Mouse (Mus musculus) hindbrain, embryonic 15.5 days (tissue): ENCODE results near the gene Cul7. TPM values are rescaled to one million over a fixed set of nuclear protein-coding genes. Genes with fewer than 3 reads are reported as not detected.

Experiments used
- ATAC-seq: fragments of 200-750 bp; cut with Nextera tagmentation; 2 replicates; pipeline ENCODE4 v1.8.0; 2017; ENCODE audit warnings: low read depth, moderate number of reproducible peaks, moderate TSS enrichment; ENCODE audit not compliant: low FRiP score
- H3K27ac ChIP-seq: fragments of 300-500 bp; sonication (generic); replicated peaks from 2 replicates; pipeline ENCODE4 v1.5.1; 2015; ENCODE audit warnings: mild to moderate bottlenecking, inconsistent platforms
- H3K27me3 ChIP-seq: fragments of 300-500 bp; sonication (generic); 2 replicates; pipeline ENCODE4 v1.6.1; 2015; ENCODE audit warnings: control low read depth, inconsistent platforms
- H3K36me3 ChIP-seq: fragments of 300-500 bp; sonication (generic); 2 replicates; pipeline ENCODE4 v1.6.1; 2015; ENCODE audit warnings: control low read depth, inconsistent platforms
- H3K4me1 ChIP-seq: fragments of 300-500 bp; sonication (generic); replicated peaks from 2 replicates; pipeline ENCODE4 v1.6.1; 2015; ENCODE audit warnings: control low read depth, inconsistent platforms
- H3K4me2 ChIP-seq: fragments of 300-500 bp; sonication (generic); 2 replicates; pipeline ENCODE4 v1.6.1; 2015; ENCODE audit warnings: moderate library complexity, mild to moderate bottlenecking, inconsistent platforms
- H3K4me3 ChIP-seq: fragments of 300-500 bp; sonication (generic); 2 replicates; pipeline ENCODE4 v1.5.1; 2015; ENCODE audit warnings: mild to moderate bottlenecking, inconsistent platforms
- H3K9ac ChIP-seq: fragments of 300-500 bp; sonication (generic); 2 replicates; pipeline ENCODE4 v1.6.1; 2015; ENCODE audit warnings: inconsistent platforms
- H3K9me3 ChIP-seq: fragments of 300-500 bp; sonication (generic); 2 replicates; pipeline ENCODE4 v1.6.1; 2016; ENCODE audit warnings: control low read depth, inconsistent platforms
- WGBS: fragments of 180-500 bp; shearing (Covaris S2); methylation state at CpG from one replicate; pipeline ENCODE4 v1.1.7; 2015; 5-methylcytosine and 5-hydroxymethylcytosine counted together
- polyA plus RNA-seq: library from polyadenylated mRNA; unstranded; fragments of >200 nt; fragmentation: Nextera tagmentation; extraction: Ambion mirVana; gene quantifications from 2 replicates; pipeline ENCODE4 v1.2.1, GENCODE M21; 2015

Cul7 gene
- polyA plus RNA-seq, 1 experiment from 2014 or later = 43.8 TPM

DNA sequence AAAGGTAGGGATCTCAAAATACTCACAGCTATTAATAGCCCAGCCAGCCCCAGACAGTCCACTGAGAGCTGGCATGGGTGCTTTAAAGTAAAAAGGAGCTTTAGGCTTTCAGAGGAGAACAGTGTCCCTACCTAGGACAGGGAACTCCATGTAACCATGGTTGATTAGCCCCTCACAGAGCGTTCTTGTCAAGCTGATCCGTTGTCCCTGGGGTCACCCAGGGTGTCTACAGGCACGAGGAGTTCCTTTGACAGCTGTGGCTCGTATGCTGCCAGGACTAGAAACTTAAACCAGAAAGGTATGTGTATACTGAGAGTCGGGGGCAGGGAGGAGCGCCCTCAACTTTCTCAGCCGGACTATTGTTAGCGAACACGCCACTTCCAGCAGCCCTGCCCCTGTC is 28.8 kb downstream of the Cul7 start:
- no peak for ATAC-seq
- Histone ChIP-seq H3K4me1 (peaks cover 40% of the 10 kb centered on the region), H3K36me3 (peaks cover 39% of the 10 kb centered on the region), H3K27ac (no peak overlapping the region), H3K9me3 (no peaks in the 10 kb centered on the region), H3K27me3 (no peaks in the 10 kb centered on the region), H3K4me3 (peak overlapping the region; percentile 83), H3K4me2 (peak overlapping the region; percentile 81), H3K9ac (0 out of 2 replicates have a peak overlapping the region, but pooled peaks have one; percentile 79)
- WGBS = 70% methylated on average over 9 of the region's 9 CpGs

DNA sequence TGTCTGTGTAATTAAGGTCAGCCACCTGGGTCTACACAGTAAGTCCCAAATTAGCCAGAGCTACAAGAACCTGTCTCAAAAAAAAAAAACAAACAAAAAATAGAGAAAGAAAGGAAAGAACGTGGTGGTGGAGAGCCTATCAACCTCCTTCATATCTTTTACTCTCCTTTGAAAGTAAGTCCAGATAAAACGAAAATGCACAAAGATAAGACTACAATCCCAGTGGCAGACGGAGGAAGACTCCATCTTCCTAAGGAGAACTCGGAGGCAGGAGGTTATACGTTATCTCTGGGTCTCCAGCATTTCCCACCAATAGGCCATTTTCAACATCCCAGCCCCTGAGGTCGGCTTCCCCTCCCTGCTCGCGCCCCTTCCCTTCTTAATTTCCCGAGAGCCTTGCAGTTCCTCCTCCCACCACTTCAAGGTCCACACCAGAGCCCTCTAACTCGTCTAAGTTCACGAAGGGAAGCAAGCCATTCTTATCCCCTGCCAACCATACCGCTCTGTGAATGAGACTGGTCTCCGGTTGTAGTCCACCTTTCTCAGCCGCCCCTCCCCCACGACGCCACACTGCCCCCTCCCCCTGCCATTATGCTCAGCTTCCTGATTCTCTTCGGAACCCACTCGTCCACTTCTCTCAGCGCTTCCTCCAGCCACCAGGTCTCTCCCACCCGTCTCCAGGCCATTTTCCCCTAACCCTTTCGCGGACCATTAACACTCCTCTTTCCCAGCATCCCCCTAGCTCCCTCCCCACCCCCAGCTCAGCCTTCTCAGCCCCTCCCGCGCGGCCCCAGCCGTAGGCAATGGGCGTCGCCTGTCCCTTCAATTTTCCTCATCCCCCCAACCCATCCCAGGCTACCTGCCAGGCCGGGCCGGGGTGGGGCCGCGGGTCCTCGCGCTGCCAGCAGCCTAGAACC is 30.0 kb downstream of the Cul7 start:
- Histone ChIP-seq H3K27ac (peak overlapping the region; percentile 93), H3K4me2 (peak overlapping the region; percentile 81), H3K4me1 (peaks cover 31% of the 10 kb centered on the region), H3K27me3 (no peaks in the 10 kb centered on the region), H3K36me3 (peaks cover 46% of the 10 kb centered on the region), H3K9ac (peak overlapping the region; percentile 79), H3K4me3 (peak overlapping the region; percentile 83), H3K9me3 (no peaks in the 10 kb centered on the region)
- 1% methylated on average over 33 of the region's 34 CpGs for WGBS
- ATAC-seq = peak; percentile 6

DNA sequence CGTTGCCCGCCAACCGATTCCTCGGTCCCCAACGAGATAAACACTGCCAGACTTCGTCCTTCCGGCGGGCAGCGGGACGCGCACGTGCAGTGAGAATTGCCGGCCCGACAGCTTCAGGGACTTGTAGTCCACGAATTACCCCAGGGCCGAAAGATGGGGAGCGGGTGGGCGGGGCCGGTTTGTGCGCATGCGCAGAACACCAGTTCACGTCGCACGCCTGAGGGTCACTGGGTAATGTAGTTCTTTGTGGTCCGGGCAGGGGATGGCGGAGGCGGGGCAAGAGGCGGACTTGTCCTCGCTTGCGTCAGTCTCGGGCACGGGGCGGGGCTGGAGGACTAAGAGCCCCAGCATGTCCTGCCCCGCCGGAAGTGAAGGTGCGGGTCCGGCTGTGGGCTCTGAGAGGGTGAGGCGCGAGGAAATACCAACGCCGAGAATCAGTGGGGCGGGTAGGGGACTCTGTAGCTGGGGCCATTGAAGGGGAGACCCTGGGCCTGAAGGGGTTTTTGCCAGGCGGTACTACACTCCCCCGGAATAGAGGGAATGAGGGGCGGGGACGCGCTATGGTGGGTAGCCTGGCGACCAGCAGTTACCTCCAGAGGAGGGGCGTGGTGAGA is 30.7 kb downstream of the Cul7 start, which contains the start of gene Klhdc3:
Klhdc3 (minus strand) TSS at position 155 of the 614 bp plus-strand sequence.
- Histone ChIP-seq H3K9me3 (no peaks in the 10 kb centered on the region), H3K4me1 (peaks cover 31% of the 10 kb centered on the region), H3K27ac (peak within 1 kb of the TSS; percentile 93), H3K27me3 (no peaks in the 10 kb centered on the region), H3K36me3 (peaks cover 46% of the 10 kb centered on the region), H3K9ac (peak within 1 kb of the TSS; percentile 79), H3K4me3 (peak within 1 kb of the TSS; percentile 83), H3K4me2 (peak within 1 kb of the TSS; percentile 91)
- peak; percentile 98 for ATAC-seq
- WGBS = under 1% methylated on average over 49 of the region's 49 CpGs

DNA sequence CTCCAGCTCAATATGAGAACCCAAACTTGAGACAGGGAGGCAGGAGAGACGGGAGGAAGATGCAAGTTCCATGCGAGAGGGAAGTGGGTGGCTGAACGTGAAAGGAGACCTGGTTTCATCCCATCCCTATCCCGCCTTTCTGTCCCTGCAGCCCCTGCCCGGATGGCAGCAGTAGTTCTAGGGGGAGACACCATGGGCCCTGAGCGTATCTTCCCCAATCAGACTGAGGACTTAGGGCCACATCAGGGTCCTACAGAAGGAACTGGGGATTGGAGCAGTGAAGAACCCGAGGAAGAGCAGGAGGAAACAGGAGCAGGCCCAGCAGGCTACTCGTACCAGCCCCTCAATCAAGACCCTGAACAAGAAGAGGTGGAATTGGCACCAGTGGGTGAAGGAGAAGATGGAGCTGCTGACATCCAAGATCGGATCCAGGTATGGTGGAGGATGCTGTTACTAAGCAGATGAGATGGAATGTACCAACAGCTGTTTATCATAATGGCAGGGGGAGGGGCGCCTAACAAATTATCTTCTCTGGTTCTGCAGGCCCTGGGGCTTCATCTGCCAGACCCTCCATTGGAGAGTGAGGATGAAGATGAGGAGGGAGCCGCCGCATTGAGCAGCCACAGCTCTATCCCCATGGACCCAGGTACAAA is 31.5 kb downstream of the Cul7 start:
- H3K4me3 ChIP-seq = peak overlapping the region; percentile 83
- 26% methylated on average over 12 of the region's 12 CpGs for WGBS
- peak overlapping the region; percentile 84 for H3K27ac ChIP-seq
- H3K27me3 ChIP-seq = no peaks in the 10 kb centered on the region
- H3K4me1 ChIP-seq = peaks cover 31% of the 10 kb centered on the region
- H3K36me3 ChIP-seq = peaks cover 46% of the 10 kb centered on the region
- peak overlapping the region; percentile 69 for H3K9ac ChIP-seq
- ATAC-seq = no peak
- no peaks in the 10 kb centered on the region for H3K9me3 ChIP-seq
- H3K4me2 ChIP-seq = peak overlapping the region; percentile 91

DNA sequence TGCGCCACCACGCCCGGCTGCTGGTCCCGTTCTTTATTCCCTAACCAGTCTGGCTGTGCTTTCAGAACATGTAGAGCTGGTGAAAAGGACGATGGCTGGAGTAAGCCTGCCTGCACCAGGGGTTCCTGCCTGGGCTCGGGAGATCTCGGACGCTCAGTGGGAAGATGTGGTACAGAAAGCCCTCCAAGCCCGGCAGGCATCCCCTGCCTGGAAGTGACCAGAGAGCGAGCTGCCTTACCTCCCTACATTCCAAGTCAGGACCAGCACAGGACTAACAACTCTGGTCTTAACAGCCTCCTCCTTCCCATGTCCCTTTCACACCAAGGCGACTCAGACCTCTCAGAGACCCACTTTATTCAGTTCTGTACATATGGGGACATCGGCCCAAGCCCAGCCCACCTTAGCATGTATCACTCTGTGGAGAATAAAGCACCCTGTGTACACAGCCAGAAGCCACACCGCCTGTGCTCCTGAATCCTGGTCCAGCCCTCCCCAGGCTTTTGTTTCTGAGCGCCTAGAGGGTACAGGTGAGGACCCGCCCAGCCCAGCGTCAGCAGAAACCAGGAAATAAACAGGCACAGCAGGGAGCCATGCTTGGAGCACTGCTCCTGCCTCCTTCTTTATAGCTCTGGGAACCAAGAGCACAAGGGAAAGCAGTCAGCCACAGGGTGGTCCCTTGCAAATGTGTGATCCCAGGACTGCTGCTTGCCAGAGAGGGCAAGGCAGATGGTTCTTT is 32.7 kb downstream of the Cul7 start:
- H3K4me1 ChIP-seq = peaks cover 31% of the 10 kb centered on the region
- 87% methylated on average over 16 of the region's 16 CpGs for WGBS
- H3K4me3 ChIP-seq = no peak overlapping the region
- H3K27me3 ChIP-seq = no peaks in the 10 kb centered on the region
- no peak overlapping the region for H3K4me2 ChIP-seq
- H3K9ac ChIP-seq = no peak overlapping the region
- H3K9me3 ChIP-seq = no peaks in the 10 kb centered on the region
- ATAC-seq = no peak
- peaks cover 39% of the 10 kb centered on the region for H3K36me3 ChIP-seq
- H3K27ac ChIP-seq = no peak overlapping the region

DNA sequence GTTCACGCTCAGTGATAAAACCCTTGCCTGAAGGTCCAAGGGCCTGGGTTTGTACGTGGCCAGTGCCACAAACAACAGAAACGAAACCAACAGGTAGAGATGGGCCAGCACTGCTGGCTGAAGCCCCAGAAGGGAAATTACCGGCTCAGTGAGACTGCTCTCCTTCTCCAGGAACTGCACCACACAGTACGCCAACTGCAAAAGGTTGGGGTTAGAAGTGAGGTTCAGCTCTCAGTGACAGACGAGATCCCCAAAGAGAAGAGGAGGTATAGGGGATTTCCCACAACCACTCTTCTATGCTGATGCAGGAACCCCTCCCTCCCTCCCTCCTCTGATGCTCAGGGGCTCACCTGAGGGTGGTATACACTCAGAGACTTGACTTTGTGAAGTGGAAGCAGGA is 35.8 kb downstream of the Cul7 start:
- H3K9ac ChIP-seq = no peak overlapping the region
- no peak for ATAC-seq
- peaks cover 38% of the 10 kb centered on the region for H3K36me3 ChIP-seq

DNA sequence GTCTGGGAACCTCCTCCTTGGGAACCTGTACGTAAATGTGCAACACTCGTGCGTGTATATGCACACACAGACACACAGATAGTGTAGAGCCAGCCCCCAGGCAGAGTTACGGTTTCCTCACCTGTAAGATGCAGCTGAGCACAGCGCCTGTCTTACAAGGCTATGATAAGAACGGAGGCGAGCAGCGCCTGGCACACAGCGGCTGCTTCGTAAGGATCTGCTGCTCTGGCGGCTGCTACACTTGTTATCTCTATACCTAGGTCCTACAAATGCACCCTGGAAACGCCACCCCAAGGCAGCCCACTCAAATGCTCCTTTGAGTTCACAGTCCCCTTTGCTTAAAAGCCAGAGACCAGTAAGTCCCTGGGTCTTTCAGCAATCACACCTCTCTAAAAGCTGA is 40.5 kb downstream of the Cul7 start:
- Histone ChIP-seq H3K4me3 (no peak overlapping the region), H3K27me3 (no peaks in the 10 kb centered on the region), H3K4me2 (no peak overlapping the region), H3K4me1 (no peaks in the 10 kb centered on the region), H3K9ac (no peak overlapping the region), H3K9me3 (no peaks in the 10 kb centered on the region), H3K36me3 (peaks cover 18% of the 10 kb centered on the region), H3K27ac (no peak overlapping the region)
- WGBS = 97% methylated on average over 12 of the region's 12 CpGs
- no peak for ATAC-seq

More for the DNA sequence above, 35.8 kb downstream of the Cul7 start:
- H3K9me3 ChIP-seq = no peaks in the 10 kb centered on the region
- H3K27ac ChIP-seq = no peak overlapping the region
- H3K27me3 ChIP-seq = no peaks in the 10 kb centered on the region
- H3K4me3 ChIP-seq = no peak overlapping the region
- peaks cover 9% of the 10 kb centered on the region for H3K4me1 ChIP-seq
- WGBS = 94% methylated on average over 6 of the region's 6 CpGs
- H3K4me2 ChIP-seq = no peak overlapping the region

DNA sequence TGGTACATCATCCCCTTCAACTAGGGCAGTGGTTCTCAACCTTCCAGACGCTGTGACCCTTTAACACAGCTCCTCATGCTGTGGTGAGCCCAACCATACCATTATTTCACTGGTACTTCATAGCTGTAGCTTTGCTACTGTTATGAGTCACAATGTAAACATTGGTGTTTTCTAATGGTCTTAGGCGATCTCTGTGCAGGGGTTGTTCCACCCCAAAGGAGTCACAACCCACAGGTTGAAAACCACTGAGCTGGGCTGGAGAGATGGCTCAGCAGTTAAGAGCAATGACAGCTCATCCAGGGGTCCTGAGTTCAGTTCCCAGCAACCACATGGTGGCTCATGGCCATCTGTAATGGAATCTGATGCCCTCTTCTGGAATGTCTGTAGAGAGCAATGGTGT is 41.3 kb downstream of the Cul7 start:
- ATAC-seq = no peak
- 94% methylated on average over 2 of the region's 2 CpGs for WGBS
- Histone ChIP-seq H3K9me3 (no peaks in the 10 kb centered on the region), H3K4me2 (no peak overlapping the region), H3K4me1 (no peaks in the 10 kb centered on the region), H3K9ac (no peak overlapping the region), H3K27me3 (no peaks in the 10 kb centered on the region), H3K4me3 (no peak overlapping the region), H3K27ac (no peak overlapping the region), H3K36me3 (peaks cover 10% of the 10 kb centered on the region)

DNA sequence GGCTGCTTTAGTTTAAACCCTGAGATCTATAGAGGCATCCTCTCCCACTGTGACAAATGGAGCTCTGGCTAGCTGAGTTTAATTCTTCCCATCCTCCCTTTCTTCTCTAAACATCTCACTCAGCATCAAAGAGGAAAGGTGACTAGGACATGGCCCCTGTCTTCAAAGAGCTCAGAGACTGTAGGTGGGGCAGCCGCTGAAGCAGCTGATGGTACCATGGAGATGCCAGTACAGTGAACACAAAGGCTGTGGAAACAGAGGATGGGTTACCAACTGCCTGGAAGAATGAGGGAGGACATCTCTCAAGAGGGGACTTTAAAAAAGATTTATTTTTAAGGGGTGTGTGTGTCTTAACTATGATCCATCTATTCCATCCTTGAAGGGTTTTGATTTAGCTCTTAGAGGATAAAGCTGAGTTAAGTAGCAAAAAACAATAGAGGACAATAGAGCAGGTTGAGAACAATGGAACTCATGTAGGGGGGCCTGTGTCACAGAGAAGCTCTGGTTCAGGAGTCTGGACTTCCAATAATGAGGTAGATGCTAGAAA is 44.5 kb downstream of the Cul7 start:
- H3K4me3 ChIP-seq = no peak overlapping the region
- 66% methylated on average over 1 of the region's 1 CpGs for WGBS
- no peak for ATAC-seq
- H3K27me3 ChIP-seq = no peaks in the 10 kb centered on the region
- no peak overlapping the region for H3K27ac ChIP-seq
- peaks cover 7% of the 10 kb centered on the region for H3K36me3 ChIP-seq
- no peaks in the 10 kb centered on the region for H3K4me1 ChIP-seq
- no peak overlapping the region for H3K9ac ChIP-seq
- H3K9me3 ChIP-seq = no peaks in the 10 kb centered on the region
- H3K4me2 ChIP-seq = no peak overlapping the region

DNA sequence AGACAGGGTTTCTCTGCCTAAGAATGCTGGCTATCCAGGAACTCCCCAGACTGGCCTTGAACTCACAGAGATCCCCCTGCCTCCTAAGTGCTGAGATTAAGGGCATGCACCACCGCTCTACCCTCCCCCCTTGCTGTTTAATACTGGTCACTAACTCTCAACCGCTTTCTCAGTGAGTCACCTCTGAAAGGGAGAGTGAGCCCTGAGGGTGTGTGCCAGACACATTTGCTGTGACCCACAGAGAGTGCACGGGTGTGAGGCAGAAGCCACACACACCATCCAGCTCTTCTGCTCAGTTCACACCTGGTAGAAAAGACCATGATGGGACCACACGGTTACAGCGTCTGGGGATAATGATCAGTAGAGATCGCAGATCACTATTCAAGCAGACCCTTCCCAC is 48.4 kb downstream of the Cul7 start:
- Histone ChIP-seq H3K27me3 (no peaks in the 10 kb centered on the region), H3K4me1 (peaks cover 26% of the 10 kb centered on the region), H3K4me3 (no peak overlapping the region), H3K4me2 (no peak overlapping the region), H3K36me3 (peaks cover 12% of the 10 kb centered on the region), H3K9me3 (no peaks in the 10 kb centered on the region), H3K27ac (no peak overlapping the region), H3K9ac (no peak overlapping the region)
- no peak for ATAC-seq
- 95% methylated on average over 6 of the region's 6 CpGs for WGBS

DNA sequence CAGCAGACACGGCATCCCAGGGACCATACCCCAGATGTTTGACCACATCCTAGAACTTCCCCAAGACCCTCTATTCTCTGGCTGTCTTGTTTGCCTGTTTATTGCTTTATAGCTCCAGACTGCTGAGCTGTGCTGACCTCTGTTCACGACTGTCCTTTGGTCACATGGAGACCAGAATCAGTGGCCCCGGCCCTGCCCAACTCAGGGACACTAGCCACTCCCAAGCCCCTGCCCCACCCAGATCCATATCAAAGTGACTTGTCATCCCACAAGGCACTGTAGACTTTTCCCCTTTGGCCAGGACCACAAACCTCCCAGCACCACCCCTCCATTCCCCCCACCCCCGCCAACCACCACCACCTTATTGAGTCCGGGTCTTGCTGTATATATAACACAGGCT is 49.1 kb downstream of the Cul7 start:
- no peaks in the 10 kb centered on the region for H3K27me3 ChIP-seq
- H3K9me3 ChIP-seq = no peaks in the 10 kb centered on the region
- no peak overlapping the region for H3K9ac ChIP-seq
- no peak overlapping the region for H3K4me2 ChIP-seq
- no peak overlapping the region for H3K27ac ChIP-seq
- no peak overlapping the region for H3K4me3 ChIP-seq
- H3K4me1 ChIP-seq = peaks cover 32% of the 10 kb centered on the region
- 88% methylated on average over 5 of the region's 5 CpGs for WGBS
- no peak for ATAC-seq
- H3K36me3 ChIP-seq = peaks cover 9% of the 10 kb centered on the region
